Mouse (Mus musculus) ES-Bruce4 (cell line): ENCODE data around the gene Kcnj9.

ENCODE experiments used
- CTCF ChIP-seq: IDR thresholded peaks from one replicate; pipeline ENCODE4 v1.8.1; 2011; ENCODE audit warnings: low read depth, low read length
- EP300 ChIP-seq: IDR thresholded peaks from 2 replicates; pipeline ENCODE4 v1.6.1; 2011; ENCODE audit warnings: low read depth, low read length; ENCODE audit not compliant: insufficient read depth
- POLR2A ChIP-seq: IDR thresholded peaks from one replicate; pipeline ENCODE4 v1.8.1; 2011; ENCODE audit warnings: low read length; ENCODE audit not compliant: insufficient read depth

- TF ChIP-seq POLR2A (no peak), CTCF (no peak), EP300 (no peak)
Measured at GRCm38 (mm10) chr1:172293449-172293848, 35.7 kb downstream of the Kcnj9 start.
